Mouse (Mus musculus): Measurements from ENCODE around the gene Foxn2. TPM values are rescaled to one million over a fixed set of nuclear protein-coding genes. Genes with fewer than 3 reads are reported as not detected.

Gene Foxn2
- polyA plus RNA-seq, 1 experiment = 30.1 TPM

DNA sequence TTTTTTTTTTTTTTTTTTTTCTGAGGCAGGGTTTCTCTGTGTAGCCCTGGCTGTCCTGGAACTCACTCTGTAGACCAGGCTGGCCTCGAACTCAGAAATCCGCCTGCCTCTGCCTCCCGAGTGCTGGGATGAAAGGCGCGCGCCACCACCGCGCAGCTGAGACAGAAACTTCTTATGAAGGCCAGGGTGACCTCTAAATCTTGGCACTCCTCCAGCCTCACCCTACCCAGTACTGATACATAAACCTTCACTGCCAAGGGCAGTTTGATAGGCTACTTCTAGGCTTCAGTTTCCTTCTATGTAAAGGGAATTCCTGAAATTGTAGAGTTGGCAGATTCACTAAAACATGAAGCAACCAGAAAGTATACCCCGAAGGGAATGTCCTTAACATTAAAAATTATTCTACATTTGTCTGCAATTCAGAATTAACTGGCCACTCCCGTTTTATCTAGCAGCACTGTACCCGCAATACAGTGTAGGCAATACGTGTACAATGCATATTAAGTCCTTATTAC is 918 bp upstream of the Foxn2 start:
- Histone ChIP-seq H3K4me1 (ENCODE audit: control insufficient read depth, insufficient read depth, low read length) (peaks cover 10% of the 10 kb centered on the region), H3K4me3 (ENCODE audit: insufficient read depth, low read length) (no peak overlapping the region), H3K27ac (ENCODE audit: insufficient read depth, low read depth, low read length) (no peak overlapping the region; the same call in 1 of the 2 replicates)
- TF ChIP-seq CTCF (IDR thresholded peaks at IDR 0.05; ENCODE audit: low read depth, low read length) (no peak), POLR2A (IDR thresholded peaks at IDR 0.05; ENCODE audit: borderline replicate concordance, low read depth, low read length) (no peak)

DNA sequence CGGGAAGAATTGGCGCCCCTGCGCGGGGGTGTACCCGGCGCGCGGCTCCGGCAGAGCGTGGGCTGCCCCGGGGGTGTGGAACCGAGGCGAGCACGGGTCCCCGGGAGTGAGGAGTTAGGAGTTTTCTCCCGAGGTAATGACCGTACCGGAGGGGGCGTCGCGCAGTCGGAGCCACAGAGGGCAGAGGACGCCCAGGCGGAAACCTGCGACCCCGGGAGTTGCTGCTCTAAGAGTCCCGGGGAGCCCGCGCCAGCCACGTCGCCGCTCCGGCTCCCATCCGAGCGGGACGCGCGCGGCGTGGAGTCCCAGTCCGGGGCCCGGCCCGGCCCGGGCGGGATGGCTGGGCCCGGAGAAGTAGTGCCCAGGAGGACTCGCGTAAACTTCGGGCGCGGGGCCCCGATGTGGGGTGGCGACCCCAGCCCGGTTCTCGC is 505 bp downstream of the Foxn2 start:
- Histone ChIP-seq H3K4me3 (ENCODE audit: insufficient read depth, low read length) (peak overlapping the region; percentile 91), H3K4me1 (ENCODE audit: control insufficient read depth, insufficient read depth, low read length) (peaks cover 11% of the 10 kb centered on the region), H3K27ac (ENCODE audit: insufficient read depth, low read depth, low read length) (peak overlapping the region; percentile 85)
- TF ChIP-seq POLR2A (IDR thresholded peaks at IDR 0.05; ENCODE audit: borderline replicate concordance, low read depth, low read length) (no peak), CTCF (IDR thresholded peaks at IDR 0.05; ENCODE audit: low read depth, low read length) (no peak)

DNA sequence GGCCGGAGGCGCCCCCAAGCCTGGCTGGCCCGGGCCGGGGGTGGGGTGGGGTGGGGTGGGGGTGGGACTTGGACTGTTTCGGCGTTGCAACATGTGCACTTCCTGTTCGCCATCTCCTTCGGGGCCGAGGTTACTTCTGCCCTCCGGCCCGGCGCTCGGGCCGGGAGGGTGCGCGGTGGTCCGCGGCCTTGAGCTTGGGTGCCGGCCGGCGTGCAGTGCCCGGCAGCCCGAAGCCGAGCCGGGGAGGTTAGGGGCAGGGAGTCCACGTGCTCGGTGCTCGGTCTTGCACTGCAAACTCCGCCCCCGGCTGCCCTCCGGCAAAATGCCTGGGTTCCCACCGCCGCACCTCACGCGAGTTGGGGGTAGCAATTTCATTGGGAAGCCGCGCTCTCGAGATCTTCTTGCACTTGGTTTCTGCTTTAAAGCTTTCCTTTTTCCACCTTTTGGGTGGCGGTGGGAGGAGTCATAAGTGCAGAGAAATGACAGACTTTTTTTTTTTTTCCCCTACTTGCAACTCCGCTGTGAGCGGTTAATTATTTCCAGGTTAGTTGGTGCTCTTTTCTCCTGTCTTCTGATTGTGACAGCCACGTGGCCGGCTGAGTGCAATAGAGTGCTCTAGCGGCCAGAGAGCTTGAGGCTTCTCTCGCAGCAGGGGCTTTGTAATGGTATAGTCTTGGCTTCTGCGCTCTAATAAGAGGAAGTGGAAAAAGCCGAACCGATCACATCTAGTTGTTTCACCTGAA is 1.1 kb downstream of the Foxn2 start:
- Histone ChIP-seq H3K4me1 (ENCODE audit: control insufficient read depth, insufficient read depth, low read length) (peaks cover 14% of the 10 kb centered on the region), H3K27ac (ENCODE audit: insufficient read depth, low read depth, low read length) (peak overlapping the region; percentile 85), H3K4me3 (ENCODE audit: insufficient read depth, low read length) (peak overlapping the region; percentile 91)
- TF ChIP-seq CTCF (IDR thresholded peaks at IDR 0.05; ENCODE audit: low read depth, low read length) (no peak), POLR2A (IDR thresholded peaks at IDR 0.05; ENCODE audit: borderline replicate concordance, low read depth, low read length) (no peak)

DNA sequence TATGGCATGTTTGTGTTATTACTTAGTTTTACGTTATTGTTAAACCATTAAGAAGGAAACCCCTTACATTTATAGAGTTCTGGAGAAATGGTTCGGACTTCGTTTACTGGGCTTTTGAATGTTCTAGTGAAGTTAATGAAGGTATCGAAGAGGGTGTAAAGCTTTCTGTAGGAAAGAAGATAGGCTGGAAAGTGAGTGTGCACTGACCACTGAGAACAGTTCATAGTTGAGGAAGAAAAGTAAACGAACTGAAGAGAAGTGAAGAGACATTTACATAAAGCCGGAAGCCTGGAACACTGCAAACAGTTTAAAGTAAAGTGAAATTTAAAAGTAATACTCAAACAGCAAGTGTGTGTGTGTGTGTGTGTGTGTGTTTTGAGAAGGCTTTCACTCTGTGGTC is 2.1 kb downstream of the Foxn2 start:
- peaks cover 14% of the 10 kb centered on the region for H3K4me1 ChIP-seq (ENCODE audit: control insufficient read depth, insufficient read depth, low read length)
- TF ChIP-seq POLR2A (IDR thresholded peaks at IDR 0.05; ENCODE audit: borderline replicate concordance, low read depth, low read length) = no peak
- no peak for TF ChIP-seq CTCF (IDR thresholded peaks at IDR 0.05; ENCODE audit: low read depth, low read length)
- no peak overlapping the region for H3K27ac ChIP-seq (ENCODE audit: insufficient read depth, low read depth, low read length)
- peak overlapping the region; percentile 12 for H3K4me3 ChIP-seq (ENCODE audit: insufficient read depth, low read length)

DNA sequence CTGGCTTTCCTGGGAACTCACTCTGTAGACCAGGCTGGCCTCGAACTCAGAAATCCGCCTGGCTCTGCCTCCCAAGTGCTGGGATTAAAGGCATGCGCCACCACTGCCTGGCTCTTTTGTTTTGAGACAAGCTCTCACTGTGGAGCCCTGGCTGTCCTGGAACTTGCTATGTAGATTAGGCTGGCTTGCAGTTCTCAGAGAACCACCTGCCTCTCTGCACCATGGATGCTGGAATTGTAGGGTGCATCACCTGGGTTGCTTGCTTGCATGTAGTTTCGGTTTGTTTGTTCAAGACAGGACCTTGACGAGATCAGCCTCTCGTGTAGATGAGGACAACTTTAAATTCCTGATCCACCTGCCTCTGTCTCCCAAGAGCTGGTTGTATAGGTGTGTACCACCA is 2.7 kb downstream of the Foxn2 start:
- no peak for TF ChIP-seq POLR2A (IDR thresholded peaks at IDR 0.05; ENCODE audit: borderline replicate concordance, low read depth, low read length)
- no peak for TF ChIP-seq CTCF (IDR thresholded peaks at IDR 0.05; ENCODE audit: low read depth, low read length)
- Histone ChIP-seq H3K27ac (ENCODE audit: insufficient read depth, low read depth, low read length) (no peak overlapping the region), H3K4me1 (ENCODE audit: control insufficient read depth, insufficient read depth, low read length) (peaks cover 14% of the 10 kb centered on the region), H3K4me3 (ENCODE audit: insufficient read depth, low read length) (peak overlapping the region; percentile 12)

DNA sequence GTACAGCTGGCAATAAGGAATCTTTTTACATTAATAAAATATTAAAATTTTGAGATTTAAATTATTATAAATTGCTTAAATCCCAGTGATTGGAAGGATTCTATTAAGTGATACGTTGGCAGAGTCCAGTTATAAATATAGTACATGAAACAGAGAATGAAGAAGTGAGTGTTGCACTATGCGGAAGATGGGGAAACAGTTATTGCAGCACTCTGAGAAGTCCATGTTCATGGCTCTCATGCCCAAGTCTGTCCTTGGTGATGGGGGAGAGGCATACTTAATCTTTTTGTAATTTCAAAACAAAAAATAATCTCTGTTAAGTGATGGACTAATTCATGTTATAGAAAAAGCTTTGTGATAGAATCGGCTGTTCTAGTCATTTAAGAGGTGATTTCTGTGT is 17.6 kb downstream of the Foxn2 start:
- Histone ChIP-seq H3K27ac (ENCODE audit: insufficient read depth, low read depth, low read length) (0 out of 2 replicates have a peak overlapping the region, but pooled peaks have one; percentile 23), H3K4me1 (ENCODE audit: control insufficient read depth, insufficient read depth, low read length) (peaks cover 16% of the 10 kb centered on the region), H3K4me3 (ENCODE audit: insufficient read depth, low read length) (no peak overlapping the region)
- no peak for TF ChIP-seq CTCF (IDR thresholded peaks at IDR 0.05; ENCODE audit: low read depth, low read length)
- no peak for TF ChIP-seq POLR2A (IDR thresholded peaks at IDR 0.05; ENCODE audit: borderline replicate concordance, low read depth, low read length)

DNA sequence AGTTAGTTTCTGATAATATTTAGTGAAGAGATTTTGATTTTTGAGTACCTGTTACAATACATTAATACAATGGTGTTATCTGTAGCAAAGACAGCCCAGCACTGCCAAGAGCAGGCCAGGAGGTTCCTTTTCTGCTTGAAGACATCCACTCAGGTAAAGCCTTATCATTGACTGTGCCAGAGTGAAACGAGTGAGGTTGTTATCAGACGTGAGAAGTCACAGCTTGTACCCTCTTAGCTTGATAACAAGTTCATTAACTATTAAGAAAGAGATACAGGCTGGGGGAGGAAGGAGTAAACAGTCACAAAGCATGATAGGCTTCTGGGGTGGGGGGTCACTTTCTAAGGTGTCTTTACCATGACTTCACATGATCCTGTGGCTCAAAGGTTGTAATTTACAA is 19.0 kb downstream of the Foxn2 start:
- Histone ChIP-seq H3K4me1 (ENCODE audit: control insufficient read depth, insufficient read depth, low read length) (peaks cover 21% of the 10 kb centered on the region), H3K27ac (ENCODE audit: insufficient read depth, low read depth, low read length) (no peak overlapping the region), H3K4me3 (ENCODE audit: insufficient read depth, low read length) (no peak overlapping the region)
- TF ChIP-seq POLR2A (IDR thresholded peaks at IDR 0.05; ENCODE audit: borderline replicate concordance, low read depth, low read length) = no peak
- TF ChIP-seq CTCF (IDR thresholded peaks at IDR 0.05; ENCODE audit: low read depth, low read length) = no peak

DNA sequence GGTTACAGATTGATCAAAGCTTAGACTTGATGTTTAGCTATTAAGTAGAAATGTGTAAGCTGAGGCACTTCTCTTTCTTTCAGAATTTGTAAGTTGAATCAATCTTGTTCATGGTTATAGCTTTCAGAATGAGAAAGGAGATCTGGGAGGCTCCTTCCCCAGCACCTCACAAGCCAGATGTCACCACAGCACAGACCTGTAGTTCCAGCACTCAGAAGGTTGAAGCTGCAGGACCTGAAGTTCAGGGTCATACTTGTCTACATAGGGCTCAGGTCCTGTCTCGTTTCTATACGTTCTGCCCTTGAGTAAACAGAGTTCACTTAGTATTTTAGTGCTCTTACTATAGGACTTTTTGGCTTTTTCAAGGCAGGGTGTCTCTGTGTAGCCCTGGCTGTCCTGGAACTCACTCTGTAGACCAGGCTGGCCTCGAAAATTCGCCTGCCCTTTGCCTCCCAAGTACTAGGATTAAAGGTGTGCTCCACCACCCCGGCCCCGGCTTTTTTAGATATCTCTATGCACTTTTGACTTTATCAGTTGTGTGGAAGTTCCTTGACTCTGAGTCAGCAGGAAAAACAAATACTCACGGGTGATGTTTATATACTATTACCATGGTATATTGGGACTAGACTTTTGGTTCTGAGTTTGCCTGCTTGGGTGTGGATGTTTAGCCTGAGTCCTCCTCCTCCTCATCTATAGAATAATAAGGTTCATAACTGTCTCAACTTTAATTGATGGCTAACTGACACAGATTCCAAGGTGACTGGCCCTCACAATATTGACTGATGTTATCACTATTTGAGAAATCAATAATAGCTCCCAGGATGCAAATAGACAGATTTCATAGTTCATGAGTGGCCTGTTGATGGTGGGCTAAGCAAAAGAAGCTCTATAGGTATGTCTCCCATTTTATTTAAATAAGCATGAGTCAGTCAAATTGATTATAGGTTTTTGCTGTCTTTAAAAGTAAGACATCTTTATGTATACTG is 19.7 kb downstream of the Foxn2 start:
- Histone ChIP-seq H3K4me1 (ENCODE audit: control insufficient read depth, insufficient read depth, low read length) (peaks cover 21% of the 10 kb centered on the region), H3K27ac (ENCODE audit: insufficient read depth, low read depth, low read length) (no peak overlapping the region), H3K4me3 (ENCODE audit: insufficient read depth, low read length) (no peak overlapping the region)
- TF ChIP-seq CTCF (IDR thresholded peaks at IDR 0.05; ENCODE audit: low read depth, low read length) = no peak
- no peak for TF ChIP-seq POLR2A (IDR thresholded peaks at IDR 0.05; ENCODE audit: borderline replicate concordance, low read depth, low read length)

DNA sequence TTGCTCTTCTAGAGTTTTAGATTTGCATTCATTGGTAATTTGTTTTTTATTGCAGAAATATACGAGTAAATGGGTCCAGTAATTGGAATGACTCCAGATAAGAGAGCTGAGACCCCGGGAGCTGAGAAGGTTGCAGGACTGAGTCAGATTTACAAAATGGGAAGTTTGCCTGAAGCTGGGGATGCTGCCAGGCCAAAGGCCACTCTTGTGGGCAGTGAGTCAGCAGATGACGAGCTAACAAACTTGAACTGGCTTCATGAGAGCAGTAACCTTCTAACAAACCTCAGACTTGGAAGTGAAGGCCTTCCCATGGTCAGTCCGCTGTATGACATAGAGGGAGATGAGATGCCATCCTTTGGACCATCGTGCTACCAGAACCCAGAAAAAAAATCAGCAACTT is 22.1 kb downstream of the Foxn2 start:
- TF ChIP-seq CTCF (IDR thresholded peaks at IDR 0.05; ENCODE audit: low read depth, low read length) (no peak), POLR2A (IDR thresholded peaks at IDR 0.05; ENCODE audit: borderline replicate concordance, low read depth, low read length) (no peak)
- Histone ChIP-seq H3K4me1 (ENCODE audit: control insufficient read depth, insufficient read depth, low read length) (peaks cover 21% of the 10 kb centered on the region), H3K27ac (ENCODE audit: insufficient read depth, low read depth, low read length) (peak overlapping the region; percentile 28; the same call in 1 of the 2 replicates), H3K4me3 (ENCODE audit: insufficient read depth, low read length) (no peak overlapping the region)

All from bone marrow macrophage, adult 2 months (primary cell).